16 mouse cellular contexts compared by ENCODE assay signal in the genomic region with DNA sequence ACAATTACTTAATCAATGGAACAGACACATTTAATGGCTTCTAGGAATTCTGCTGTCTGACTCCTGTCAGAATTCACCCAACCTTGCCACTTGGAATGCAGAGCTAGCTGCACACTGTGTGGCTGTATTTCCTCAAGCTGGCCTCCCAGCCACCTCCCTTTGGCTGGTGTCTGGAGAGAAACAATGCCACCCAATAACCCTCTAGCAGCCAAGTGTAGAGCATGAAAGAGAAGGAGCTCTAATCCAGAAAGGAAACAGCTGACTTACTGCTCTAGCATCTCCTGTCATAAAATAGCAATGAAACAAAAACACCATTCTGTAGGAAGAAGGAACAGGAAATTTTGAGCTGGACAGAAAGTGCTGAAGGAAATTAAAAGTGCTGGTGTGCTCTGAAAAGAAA.
DNase-seq lines count a peak whose midpoint lies in the region; ATAC-seq and TF ChIP-seq lines count a peak whose summit lies in the region.
"Had no signal": no experiment of that assay in that cellular context is flagged by ENCODE, and none has a peak within 500 bp of the region (broad histone marks: within the 10 kb centered on the region; RNA-seq: fewer than 3 reads in every experiment).

No protein-coding gene starts in this region.

- TF ChIP-seq CTCF in gastrocnemius, adult 2 months (IDR thresholded peaks at IDR 0.05), result no peak

- peaks cover 5% of the 10 kb centered on the region; the same call in 1 of the 2 replicates for H3K9me3 ChIP-seq in kidney, embryonic 15.5 days (replicated peaks)
- no peaks in the 10 kb centered on the region for H3K9me3 ChIP-seq in stomach, embryonic 16.5 days (replicated peaks; ENCODE audit: control insufficient read depth, low read length)

- no peak overlapping the region for H3K4me2 ChIP-seq in kidney, embryonic 15.5 days
- no peak overlapping the region for H3K4me2 ChIP-seq in stomach, embryonic 16.5 days (ENCODE audit: low read depth, low read length)

- DNase-seq in gastrocnemius, adult 2 months, result no peak
- no peak for DNase-seq in gastrocnemius, postnatal 14 days
- DNase-seq in kidney, postnatal 25 days, result no peak
- DNase-seq in lung, postnatal 10 days, result peak; percentile 33
- DNase-seq in lung, adult 18-20 months, result no peak
- DNase-seq in cerebellum, adult 18-20 months, result no peak
- DNase-seq: cerebellum, adult 11-12 months; forebrain, postnatal 0 days; gastrocnemius, postnatal 25 days; layer of hippocampus, postnatal 36 days; liver; retina, postnatal 1 day; thymus, postnatal 4 days had no signal

- peaks cover 9% of the 10 kb centered on the region; the same call in 1 of the 2 replicates for H3K36me3 ChIP-seq in kidney, embryonic 15.5 days
- H3K36me3 ChIP-seq in stomach, embryonic 16.5 days (ENCODE audit: control insufficient read depth, insufficient read depth, low read length), result no peaks in the 10 kb centered on the region

- H3K27ac ChIP-seq in gastrocnemius, adult 2 months, result peak overlapping the region; percentile 80
- peak overlapping the region; percentile 83 for H3K27ac ChIP-seq in kidney, embryonic 15.5 days
- H3K27ac ChIP-seq in stomach, embryonic 16.5 days (ENCODE audit: low read length), result peak overlapping the region; percentile 61

- H3K4me1 ChIP-seq in kidney, embryonic 15.5 days, result peaks cover 39% of the 10 kb centered on the region
- peaks cover 31% of the 10 kb centered on the region for H3K4me1 ChIP-seq in stomach, embryonic 16.5 days (ENCODE audit: control insufficient read depth, insufficient read depth, low read length)

- 0 out of 2 replicates have a peak overlapping the region, but pooled peaks have one; percentile 30 for H3K4me3 ChIP-seq in gastrocnemius, adult 2 months
- no peak overlapping the region for H3K4me3 ChIP-seq in kidney, embryonic 15.5 days (replicated peaks)
- H3K4me3 ChIP-seq in stomach, embryonic 16.5 days (replicated peaks; ENCODE audit: low read length), result no peak overlapping the region

- ATAC-seq in kidney, embryonic 15.5 days (replicated peaks; ENCODE audit: low FRiP score), result no peak
- ATAC-seq in stomach, embryonic 16.5 days (ENCODE audit: insufficient read depth, low FRiP score), result no peak
- ATAC-seq: forebrain, postnatal 0 days; Patski had no signal

- intact Hi-C loops in gastrocnemius, adult 2 months (cut with DNase I), result loop anchor here (5.0 kb wide), 1 partner anchor 46 kb away; no protein-coding TSS in a partner anchor
- intact Hi-C loops in gastrocnemius, postnatal 14 days (cut with DNase I; ENCODE audit: low total_unique reads), result no loop called here

- no peaks in the 10 kb centered on the region for H3K27me3 ChIP-seq in kidney, embryonic 15.5 days
- H3K27me3 ChIP-seq in stomach, embryonic 16.5 days (ENCODE audit: control insufficient read depth, insufficient read depth, low read length), result no peaks in the 10 kb centered on the region
- H3K27me3 ChIP-seq: Patski had no signal

- no peak overlapping the region for H3K9ac ChIP-seq in kidney, embryonic 15.5 days
- no peak overlapping the region for H3K9ac ChIP-seq in stomach, embryonic 16.5 days (ENCODE audit: low read length)
- H3K9ac ChIP-seq: forebrain, postnatal 0 days had no signal
